Mouse (Mus musculus) kidney, adult 2 months (tissue): ENCODE results near the gene A530084C06Rik.

ENCODE experiments used
- CTCF ChIP-seq: fragments of 200-500 bp; conservative IDR thresholded peaks from 2 replicates; pipeline ENCODE4 v1.5.1; 2011; ENCODE audit warnings: low read depth, mild to moderate bottlenecking, control low read depth, low read length, moderate library complexity, mixed read lengths; ENCODE audit not compliant: insufficient read depth, insufficient read length
- POLR2A ChIP-seq: fragments of 200-500 bp; IDR thresholded peaks from one replicate; pipeline ENCODE4 v1.6.1; 2011; ENCODE audit warnings: low read depth, low read length, control low read depth

DNA sequence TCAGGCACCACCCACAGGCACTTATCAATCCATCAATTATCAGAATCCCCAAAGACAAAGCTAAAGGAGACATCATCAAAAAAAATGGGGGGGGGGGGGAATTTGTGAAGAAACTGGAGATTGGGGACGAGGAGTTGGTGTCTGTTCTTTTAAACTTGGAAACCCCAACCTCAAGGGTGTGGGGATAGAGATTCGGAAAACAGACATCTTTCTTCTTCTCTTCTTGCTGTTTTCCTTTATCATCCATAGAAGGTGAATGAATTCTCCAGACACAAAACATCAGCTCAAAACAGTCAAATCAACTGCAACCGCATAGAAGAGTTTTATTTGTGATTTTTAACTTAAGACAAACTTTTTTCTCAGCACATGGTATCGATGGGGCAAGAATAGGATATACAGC is 3.3 kb downstream of the A530084C06Rik start, which contains the start of gene Foxq1:
- TF ChIP-seq POLR2A = no peak
- TF ChIP-seq CTCF = no peak
